Mouse (Mus musculus) fat pad, adult 2 months (tissue): Measurements from ENCODE around the gene Tcp10a.
"Not testable (repeated sequence)": the region's sequence is repeated elsewhere in the genome, so short reads cannot be mapped to it uniquely, and the experiment has no call there.

Source experiments
- DNase-seq: peaks from one replicate; pipeline ENCODE4 v3.0.0-alpha.2; 2011; ENCODE audit warnings: low read depth, low spot score; ENCODE audit errors: extremely low read depth

Gene Tcp10a

DNA sequence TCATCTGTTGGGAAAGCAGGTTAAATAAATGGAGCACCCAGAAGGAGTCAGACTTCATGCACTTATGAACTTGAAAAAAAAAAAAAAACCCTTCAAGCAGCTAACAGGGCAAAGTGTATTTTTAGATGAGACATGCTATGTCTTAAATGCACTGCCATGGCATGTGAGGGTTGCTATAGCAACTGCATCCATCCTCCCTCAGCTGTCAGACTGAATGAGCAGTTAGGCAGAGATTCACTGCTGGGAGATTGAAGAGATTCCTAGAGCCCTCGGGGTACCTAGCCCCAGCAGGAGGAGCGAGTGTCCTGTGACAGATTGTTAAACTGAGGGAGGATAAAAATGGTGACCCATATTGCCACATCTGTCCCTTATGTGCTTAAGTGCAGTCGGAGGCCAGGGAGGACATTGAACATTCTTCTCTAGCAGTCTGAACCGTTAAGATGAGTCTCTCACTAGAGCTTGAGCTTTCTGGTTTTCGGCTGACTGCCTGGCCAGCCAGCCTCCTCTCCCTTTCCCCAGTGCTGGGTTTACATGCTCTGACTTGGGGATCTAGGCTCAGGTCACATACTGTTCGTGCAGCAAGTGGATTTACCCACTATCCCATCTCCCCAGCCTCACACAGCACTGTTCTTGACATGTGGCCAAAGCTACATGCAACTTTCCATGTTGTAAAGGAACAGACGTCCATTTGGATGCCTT, 42.4 kb downstream of the Tcp10a start:
- DNase-seq, result not testable (repeated sequence)

DNA sequence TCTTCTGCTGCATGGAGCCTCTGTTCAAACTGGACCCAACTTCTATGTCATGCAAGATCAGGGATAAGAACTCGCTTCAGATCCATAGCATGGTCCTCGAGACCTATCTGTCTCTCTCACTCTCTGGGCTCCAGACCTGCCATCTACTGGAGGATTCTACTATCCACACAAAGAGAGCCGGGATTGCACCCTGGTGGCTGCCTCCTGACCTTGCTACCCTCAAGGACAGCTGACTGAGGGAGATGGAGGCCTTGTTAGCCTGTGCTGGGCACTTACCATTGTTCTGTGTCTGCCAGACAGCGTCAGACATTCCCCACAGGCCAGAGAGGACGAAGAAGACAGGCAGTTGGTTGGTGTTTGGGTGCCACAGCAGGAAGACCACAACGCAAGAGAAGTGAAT, 45.0 kb downstream of the Tcp10a start:
- DNase-seq, result not testable (repeated sequence)

DNA sequence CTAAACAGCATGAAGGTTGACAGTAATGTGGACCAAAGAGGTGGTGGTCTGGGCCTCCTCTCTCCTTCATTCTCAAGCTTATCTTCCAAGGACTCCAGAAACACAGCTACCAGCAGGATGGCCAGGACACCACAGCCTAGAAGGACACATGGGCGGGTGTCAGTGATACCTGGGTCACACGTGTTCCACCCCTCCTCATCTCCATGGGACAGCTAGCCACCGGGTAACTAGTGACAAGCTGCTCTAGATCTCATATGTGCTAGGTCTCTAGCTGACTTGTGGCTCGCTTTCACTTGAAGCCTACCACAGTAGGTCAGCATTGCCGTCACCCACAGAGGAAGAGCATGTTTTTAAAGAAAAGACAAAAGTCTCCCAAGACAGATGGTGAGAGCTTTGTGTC, 47.4 kb downstream of the Tcp10a start, which contains the start of gene Gm49630:
Gm49630 (minus strand) TSS at position 101 of the 400 bp plus-strand sequence.
- not testable (repeated sequence) for DNase-seq

DNA sequence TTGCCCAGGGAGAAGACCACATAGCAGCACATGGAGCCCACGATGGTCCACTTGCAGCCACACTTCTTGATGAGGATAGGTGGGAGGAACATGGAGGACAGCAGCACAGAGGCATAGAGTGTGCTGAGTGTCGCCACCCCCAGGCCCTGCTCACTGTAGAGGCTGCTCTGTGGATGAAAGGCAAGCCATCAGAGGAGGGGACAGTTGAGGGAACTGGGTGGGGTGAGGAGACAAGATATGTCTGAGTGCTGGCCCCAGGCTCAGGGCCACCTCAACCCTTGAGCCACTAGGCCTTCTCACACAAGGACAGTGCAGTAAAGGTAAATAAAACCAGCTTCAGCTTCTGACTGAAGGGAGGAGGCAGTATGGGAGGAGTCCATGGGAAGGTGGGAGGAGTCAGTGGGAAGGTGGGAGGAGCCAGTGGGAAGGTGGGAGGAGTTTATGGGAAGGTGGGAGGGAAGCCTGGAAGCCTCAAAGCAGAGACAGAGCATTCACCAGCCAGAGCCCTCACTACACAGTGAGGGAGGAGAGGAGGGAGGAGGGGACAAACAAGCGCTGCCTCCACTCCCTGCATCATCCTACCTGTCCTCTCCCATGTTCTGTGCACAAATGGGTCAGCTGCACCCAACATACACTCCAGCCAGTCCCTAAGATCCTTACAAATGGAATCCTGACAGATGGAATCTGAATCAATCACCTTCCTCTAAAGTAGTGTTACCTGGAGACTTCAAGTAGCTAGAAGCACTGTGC, 52.7 kb downstream of the Tcp10a start:
- DNase-seq, result not testable (repeated sequence)

DNA sequence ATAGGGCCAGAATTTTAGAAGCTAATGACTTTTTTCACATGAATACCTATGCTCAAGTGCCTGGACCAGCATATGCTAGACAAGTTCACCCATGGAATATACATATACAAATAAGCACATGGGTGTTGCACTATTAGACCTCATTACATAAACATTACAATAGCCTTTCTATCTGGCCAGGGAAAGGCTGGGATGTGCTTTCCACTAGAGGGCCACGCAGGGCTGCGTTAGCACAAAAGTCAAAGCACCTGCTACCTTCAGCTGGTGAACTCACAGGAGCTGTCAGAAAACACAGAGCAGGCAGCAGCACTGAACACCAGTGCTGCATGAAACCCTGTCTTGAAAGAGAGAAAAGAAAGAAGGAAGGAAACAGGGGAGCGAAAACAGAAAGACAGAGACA, 53.5 kb downstream of the Tcp10a start:
- DNase-seq, result not testable (repeated sequence)

DNA sequence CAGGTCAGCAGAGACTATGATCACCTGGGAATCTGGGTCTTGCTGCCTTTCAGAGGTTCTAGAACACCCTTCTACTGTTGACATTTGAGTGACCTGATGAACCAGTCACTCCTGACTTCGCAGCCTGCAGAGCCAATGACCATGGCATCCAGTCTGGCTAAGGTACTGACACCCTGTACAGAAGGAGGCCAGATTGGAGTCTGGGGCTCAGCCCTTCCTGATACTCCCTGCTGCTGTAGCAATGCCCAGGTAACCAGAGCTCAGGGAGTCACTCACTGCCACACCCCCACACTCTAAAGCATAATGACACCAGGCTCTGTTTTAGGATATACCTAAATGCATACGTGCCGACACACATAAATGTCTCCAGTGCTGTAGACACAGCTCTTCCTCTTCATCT, 58.3 kb downstream of the Tcp10a start:
- not testable (repeated sequence) for DNase-seq

DNA sequence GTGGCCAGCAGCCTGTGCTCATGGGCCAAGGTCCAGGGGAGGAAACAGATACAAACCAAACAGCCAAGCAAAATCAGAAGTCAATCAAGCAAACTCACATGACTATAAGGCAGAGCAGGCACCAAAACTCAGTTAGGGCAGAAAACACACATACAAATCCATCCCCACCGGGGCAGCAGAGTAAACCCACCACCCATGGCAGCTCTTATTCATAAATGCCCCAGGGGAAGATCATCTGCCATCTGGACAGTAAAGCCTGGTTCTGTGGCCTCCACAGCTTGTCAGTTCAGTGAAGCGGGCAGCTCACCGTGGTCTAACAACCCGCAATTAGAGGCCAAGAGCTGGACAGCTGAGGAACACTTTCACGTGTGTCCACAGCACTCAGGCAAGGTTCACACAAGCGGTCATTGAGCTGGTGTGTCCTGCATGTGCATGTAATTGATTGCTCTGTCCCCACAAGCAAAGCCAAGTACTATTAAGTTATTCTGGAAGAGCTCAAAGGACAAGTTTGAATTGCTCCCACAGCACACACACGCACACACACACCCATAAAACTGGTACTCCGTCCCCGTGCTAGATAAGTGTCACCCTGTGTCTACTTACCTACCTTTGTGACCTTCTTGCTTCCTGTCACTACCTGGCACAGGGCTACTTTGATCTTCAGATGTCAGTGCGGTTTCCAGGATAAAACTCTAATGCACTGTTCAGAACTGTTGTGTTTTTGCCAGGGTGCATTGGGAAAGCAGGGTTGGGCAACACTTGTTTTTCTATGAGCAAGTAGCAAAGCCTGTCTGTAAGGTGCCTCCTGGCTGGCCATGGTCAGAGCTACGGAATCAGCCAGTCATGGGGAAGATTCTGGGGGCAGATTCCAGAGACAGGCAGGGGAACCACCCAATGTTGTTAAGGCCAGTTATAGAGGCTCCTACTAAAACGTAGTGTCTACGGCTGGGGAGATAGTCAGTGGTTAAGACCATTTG, 59.0 kb downstream of the Tcp10a start:
- DNase-seq, result not testable (repeated sequence)

DNA sequence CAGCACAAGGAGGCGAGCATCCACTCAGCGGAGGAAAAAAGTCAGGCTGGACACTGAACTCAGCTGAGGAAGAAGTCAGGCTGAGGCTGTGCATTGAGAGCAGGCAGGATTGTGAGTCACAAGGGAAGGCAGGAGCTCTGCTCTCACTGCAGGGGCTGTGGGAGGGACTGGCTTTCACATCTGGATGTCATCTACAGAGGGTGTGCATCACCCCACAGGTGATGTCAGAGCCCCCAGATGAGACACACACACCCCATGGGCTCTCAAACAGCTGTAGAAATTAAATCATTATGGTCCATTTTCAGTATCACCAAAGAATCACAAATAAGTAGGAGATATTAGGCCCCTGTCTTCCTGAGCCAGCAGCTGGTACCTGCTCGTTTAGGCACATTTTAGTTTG, 60.9 kb downstream of the Tcp10a start, which contains the start of gene Unc93a2:
Unc93a2 (minus strand) TSS at position 101 of the 400 bp plus-strand sequence.
- DNase-seq, result not testable (repeated sequence)

DNA sequence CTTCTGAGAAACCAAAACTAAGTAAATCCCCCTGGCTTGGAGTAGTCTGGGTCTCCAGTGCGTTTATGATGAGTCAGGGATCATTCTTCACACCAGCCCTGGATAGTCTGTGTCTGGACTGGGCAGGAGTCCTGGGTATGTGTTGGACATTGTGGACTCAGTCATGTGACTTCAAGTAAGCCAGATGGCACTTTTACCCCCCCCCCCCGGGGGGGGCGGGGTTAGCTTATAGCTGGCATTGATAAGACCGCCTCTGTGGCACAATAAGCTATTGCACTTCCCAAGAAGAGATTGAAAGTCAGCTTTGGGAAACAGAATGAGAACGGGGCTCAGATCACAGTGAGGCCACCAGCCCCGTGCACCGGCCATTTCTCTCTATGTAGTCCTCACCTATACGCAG, 61.6 kb downstream of the Tcp10a start:
- DNase-seq, result not testable (repeated sequence)

DNA sequence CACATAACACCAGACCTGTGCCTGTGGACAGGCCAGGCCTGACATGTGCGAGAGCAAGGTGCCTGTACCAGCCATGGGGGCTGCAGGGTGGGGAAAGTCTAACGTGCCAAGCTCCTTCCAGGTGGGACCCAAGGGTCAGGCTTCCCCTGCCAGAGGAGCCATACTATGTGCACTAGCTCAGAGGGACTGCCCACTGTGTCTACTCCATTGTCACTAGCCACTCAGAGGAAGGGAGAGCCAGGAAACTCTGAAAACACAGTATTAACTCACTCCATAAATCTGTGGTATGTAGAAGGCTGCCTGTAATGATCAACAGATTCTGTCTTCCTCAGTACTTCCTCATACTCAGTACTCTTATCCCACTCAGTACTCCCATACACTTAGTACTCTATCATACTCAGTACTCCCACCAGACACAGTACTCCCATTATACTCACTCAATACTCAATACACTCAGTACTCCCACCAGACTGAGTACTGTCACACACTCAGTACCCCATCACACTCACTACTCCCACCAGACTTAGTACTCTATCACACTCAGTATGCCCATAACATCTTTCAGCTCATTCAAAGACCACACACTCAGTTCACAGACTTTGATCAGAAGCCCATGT, 64.0 kb downstream of the Tcp10a start:
- DNase-seq, result not testable (repeated sequence)

DNA sequence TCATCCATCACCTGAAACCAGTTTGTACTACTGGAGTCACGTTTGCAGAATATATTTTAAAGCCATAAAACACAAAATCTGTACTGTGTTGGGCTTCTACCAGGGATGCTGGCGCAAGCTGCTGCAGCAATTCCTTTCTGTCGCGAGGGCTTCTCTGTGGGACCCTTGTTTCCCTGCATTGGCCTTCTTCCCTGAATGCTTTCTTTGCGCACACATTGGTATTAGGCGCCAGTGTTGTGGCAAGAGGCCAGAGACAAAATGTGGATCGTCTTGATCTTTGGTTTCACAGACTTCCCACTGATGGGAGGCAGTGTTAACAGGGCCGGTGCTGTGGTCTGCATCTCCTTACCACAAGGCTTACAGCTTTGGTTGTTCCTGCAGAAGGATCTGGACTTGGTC, 64.5 kb downstream of the Tcp10a start:
- DNase-seq, result not testable (repeated sequence)

DNA sequence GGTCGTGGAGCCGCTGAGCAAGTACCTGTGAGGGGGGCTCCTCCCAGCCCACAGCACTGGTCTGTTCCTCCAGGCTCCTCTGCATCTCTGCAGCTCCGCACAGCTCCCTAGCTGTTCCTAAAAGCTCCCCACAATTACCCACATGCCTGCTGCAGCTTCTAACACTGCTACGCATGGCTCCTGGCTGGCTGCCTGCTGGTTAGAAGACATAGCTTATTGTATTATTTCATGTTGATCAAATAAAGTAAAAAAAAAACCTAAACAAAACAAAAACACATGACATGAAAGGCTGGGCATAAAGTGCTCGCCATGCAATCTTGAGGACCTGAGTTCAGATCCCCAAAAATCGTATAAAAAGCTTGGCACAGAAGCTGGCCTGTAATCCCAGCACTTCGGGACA, 65.5 kb downstream of the Tcp10a start:
- not testable (repeated sequence) for DNase-seq

DNA sequence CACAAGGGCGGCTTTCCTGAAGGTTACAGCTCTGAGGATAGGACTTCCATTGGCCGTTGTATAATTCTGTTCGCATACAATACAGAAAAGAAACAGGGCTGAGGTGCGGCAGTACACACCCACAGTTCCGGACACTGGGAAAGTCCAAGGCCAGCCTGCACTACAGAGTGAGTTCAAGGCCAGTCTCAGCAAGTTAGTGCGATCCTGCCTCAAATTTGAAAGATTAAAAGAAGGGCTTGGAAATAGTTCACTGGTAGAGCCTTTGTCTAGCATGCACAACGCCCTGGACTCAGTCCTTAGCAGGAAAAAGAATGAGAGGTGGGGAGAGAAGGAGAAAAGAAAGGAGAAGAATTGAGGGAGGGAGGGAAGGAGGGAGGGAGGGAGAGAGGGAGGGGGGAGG, 70.7 kb downstream of the Tcp10a start:
- not testable (repeated sequence) for DNase-seq
